Mouse (Mus musculus) urinary bladder, postnatal 4 days (tissue): ENCODE results near the gene Rngtt.
"Not testable (repeated sequence)": the region's sequence is repeated elsewhere in the genome, so short reads cannot be mapped to it uniquely, and the experiment has no call there.

ENCODE experiments used
- DNase-seq, 2 experiments: peaks; one replicate each; pipeline ENCODE4 v3.0.0; 2021 to 2022; ENCODE audit warnings: low spot score in 2 of 2

The Rngtt gene

DNA sequence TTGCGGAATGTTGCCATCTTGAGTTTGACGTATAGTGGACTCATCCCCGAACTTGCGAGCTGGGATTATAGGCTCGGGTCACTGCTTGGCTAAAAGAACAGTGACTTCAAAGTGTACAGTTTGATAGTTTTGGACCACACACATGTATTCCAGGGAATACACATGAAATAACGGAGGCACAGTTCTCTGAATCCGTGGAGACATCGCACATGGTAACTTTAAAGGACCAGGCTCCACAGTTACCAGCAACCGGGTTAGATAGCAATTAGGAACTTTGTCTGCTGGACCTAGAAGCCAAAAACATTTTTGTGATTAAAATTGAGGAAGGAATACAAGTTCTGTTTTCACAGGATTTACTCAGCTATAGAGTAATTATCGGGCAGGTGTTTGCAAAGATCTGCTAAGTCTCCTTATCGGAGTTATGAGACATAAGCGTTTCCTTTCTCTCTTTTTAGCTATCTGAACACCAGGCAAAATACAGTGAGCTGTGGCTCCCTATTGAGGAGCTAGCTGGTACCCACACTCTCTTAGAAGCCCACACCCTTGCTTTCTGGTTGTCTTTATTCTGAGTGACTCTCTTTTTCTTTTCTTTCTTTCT, 828 bp downstream of the Rngtt start:
- DNase-seq: no peak

DNA sequence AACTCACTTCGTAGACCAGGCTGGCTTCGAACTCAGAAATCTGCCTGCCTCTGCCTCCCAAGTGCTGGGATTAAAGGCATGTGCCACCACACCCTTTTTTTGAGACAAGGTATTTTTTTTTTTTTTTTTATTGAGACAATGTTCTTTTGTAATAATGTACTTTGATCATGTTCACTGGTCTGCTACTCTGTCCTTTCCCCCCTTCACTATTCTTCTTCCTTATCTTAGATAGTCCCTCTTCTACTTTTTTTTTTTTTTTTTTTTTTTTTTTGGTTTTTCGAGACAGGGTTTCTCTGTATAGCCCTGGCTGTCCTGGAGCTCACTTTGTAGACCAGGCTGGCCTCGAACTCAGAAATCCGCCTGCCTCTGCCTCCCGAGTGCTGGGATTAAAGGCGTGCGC, 4.0 kb downstream of the Rngtt start:
- not testable (repeated sequence) for DNase-seq

DNA sequence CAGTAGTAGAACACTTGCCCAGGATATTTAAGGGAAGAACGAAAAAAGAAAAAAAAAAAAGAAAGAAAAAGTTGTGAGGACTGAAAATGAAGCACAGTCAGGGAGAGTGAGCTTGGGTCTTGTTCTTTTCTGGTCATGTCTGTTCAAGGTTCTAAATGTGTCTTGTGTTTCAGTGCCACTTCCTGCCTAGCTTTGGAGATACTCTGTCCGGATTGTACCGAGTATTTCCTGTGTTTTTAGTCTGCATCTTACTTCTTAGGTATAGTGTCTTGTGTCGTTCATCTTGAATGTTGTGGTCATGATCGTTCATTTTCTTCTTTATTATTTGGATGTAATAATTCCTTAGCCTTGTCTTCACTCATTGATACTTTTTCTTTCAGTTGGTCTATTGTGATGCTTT, 5.7 kb downstream of the Rngtt start:
- no peak for DNase-seq

DNA sequence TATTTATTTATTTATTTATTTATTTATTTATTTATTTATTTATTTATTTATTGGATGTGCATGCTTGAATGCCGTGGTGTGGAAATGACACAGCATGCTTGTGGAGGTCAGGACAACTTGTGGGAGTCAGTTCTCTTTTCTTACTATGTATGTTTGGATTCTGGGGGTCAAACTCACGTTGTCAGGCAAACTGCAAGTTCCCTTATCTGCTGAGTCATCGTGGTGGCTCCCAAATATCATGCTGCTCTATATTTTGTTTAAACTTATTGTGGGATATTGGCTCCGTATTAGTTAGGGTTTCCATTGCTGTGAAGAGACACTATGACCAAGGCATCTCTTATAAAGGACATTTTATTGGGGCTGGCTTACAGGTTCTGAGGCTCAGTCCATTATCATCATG, 21.0 kb downstream of the Rngtt start:
- no peak for DNase-seq

DNA sequence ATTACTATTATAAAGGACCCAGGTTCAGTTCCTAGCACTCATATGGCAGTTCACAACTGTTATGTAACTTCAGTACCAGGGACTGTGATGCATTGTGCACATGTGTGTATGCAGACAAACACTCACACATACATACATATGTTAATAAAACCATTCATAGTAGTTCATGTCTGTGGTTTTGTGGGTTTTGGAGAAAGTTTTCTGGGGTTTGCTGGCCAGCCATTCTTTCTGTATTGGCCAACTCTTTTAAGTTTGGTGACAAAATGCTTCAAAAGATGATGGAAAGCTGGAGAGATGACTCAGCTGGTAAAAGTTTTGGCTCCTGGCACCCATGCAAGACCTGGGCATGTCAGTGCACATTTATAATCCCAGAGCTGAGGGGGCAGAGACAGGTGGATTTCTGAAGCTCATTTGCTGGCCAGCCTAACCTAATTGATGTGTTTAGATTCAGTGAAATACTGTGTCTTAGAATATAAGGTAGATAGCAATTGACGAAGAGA, 22.9 kb downstream of the Rngtt start:
- no peak for DNase-seq

DNA sequence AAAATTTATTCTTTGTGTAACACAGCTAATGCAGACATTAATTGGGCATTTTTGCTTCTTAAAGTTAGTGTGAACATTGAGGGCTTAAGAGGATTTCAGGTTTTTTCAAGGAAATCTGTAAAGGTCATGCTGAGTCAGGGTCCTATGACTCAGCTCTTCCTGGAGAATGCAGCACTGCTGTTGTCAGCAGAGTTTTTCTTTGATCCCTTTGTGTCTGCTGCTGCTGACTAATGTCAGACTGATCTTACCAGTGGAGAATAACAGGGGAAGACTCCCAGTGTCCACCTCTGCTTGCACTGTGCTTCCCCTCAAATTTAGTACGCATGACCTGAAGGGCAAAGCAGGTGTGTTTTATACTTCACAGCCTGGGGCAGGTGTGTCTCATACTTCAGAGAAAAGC, 27.9 kb downstream of the Rngtt start:
- no peak for DNase-seq

DNA sequence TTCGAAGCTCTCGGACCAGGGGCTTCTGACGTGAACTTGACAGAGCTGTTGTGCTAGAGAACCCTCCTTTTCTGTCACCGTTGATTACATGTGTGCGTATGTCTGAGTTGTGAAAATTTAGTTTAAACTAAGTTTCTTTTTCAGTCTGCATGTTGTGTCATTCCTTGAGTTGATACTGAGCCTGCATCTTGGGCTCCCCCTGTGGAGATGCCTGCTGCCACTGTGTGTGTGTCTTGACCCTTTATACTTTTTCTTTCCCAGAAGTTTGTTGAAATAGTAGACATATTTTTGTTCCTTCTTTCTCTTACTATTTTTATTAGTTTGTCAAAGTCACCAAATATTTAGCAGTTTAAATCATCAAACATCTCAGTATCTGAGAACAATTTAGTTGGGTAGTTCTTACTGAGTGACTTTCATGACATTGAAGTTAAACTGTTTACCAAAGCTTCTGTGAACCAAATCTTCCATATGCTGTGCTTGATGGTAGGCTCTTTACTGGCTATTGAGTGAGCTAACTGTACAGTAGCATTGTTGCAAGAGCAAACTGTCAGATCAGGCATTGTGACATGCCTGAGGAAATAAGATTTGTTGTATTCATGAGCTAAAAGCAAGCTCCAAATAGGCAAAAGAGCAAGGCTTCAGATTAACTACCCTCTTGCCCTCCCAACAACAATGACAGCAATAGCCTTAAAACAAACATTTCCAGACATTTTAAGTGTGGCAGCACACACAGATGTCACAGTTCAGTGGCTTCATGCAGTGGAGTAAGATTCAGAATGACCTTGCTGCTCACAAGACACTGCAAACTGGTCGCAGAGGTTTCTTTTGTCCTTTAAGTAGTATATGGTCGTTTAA, 33.0 kb downstream of the Rngtt start:
- DNase-seq: no peak

DNA sequence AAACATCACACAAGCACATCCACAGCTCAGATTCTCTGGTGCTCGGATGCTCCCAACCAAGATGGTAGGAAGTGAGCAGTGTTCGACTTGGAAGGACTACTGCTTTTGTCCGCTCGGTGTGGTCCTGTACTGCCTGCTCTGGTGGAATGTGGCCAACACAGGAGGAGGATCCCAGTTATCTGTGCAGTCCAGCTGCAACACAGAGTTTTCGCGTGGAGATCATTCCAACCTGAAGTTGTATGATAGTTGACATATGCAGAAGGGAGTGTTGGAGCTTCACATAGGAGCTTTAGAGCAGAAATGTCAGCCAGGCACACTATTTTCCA, 33.6 kb downstream of the Rngtt start:
- DNase-seq: no peak

DNA sequence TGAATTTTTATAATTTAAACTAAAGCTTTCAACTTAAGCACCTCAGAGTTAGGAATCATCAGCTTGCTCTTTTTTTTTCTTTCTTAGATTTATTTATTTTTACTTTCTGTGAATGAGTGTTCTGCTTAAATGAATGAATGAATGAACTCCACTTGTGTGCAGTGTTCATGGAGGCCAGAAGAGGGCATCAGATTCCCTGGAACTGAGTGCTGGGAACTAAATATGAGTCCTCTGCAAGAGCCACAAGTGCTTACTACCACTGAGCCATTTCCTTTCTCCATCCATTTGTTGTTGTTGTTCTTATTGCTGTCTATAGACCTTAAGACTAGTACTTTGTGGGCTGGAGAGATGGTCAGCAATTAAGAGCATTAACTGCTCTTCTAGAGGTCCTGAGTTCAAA, 53.3 kb downstream of the Rngtt start:
- DNase-seq: no peak

DNA sequence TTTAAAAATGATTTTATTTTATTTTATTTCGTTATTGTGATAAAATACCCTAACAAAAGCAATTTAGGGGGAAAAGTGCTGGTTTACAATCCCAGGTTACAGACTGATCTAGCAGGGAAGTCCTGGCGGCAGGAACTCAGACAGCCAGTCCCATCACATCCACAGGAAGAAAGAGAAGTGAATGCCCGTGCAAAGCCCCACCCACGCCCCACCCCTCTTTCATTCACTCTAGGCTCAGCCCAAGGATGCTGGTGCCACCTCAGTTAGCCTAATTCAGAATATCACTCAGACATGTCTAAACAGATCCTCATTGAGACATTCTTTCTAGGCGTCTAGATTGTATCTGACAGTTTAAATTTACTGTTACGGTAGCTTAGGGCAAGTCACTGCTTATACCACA, 64.8 kb downstream of the Rngtt start:
- no peak for DNase-seq

DNA sequence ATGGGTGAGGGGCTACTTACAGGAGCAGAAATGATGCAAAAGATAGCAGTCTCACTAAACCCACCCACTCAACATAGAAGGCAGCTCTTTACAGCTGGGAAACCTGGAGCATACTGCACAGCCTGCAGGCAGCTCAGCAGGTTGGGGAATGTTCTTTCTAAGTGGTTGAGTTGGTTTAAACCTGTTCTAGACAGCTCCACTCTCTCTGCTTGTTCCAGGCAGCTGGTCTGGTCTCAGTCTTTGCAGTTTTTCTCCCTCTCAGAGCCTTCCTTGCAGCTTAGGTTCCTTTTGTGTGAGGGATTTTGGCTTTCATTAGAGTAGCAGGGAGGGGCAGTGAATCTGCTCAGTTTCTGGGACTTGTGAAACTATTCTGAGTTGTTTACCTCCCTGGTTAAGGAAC, 67.5 kb downstream of the Rngtt start:
- DNase-seq: no peak

DNA sequence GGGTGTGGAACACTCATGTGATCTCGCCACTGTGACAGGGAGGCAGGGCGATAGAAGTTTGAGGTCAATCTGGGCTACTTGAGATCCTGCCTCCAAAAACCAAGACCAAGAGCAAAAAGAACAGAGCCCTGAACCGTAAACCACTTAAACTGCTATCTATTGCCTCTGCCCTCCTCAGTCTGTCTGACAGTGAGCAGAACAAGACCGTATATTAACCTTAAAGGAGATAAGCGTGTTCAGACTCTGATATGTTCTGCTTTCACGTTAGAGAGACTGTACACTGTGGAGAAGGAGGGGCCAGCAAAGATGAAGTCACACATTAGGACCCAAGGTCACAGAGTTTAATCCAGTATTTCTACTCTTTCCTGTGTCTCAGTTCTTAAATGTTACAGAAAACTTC, 68.8 kb downstream of the Rngtt start:
- no peak for DNase-seq

DNA sequence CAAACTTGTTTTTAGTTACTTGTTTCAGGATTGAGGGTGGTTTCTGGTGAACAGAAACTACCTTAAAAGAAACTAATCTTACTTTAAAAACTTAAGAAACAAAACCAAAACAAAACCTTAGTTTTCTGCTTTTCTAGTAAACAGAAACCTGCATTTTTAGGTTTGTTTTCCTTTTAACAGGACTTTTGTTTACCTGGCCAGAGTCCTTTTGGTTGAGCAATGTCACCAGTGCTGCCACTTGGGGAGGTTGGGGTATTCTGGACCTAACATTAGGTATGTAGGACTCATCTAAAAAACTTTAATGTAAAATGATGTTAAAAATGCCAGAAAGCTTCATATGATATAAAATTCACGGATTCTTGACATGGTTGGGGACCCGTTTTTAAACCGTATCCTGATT, 78.8 kb downstream of the Rngtt start:
- DNase-seq: no peak

DNA sequence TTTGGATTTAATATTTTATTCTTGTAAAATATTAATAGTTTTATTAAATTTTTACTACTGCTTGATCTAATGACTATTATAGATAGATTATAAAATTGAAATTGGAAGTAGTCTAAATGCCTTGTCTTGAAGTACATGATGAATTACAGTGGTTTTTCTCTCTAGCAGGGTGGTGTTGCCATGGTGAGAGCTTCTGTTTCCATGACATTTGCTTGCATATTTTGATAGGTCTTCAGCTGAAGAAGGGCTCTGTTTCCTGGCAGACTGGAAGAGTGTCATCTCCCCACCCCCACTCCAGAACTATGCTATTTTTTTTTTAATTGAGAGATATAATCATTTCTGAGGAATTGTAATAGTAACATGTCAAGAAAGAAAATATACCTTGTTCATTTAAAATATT, 80.5 kb downstream of the Rngtt start:
- DNase-seq: no peak

DNA sequence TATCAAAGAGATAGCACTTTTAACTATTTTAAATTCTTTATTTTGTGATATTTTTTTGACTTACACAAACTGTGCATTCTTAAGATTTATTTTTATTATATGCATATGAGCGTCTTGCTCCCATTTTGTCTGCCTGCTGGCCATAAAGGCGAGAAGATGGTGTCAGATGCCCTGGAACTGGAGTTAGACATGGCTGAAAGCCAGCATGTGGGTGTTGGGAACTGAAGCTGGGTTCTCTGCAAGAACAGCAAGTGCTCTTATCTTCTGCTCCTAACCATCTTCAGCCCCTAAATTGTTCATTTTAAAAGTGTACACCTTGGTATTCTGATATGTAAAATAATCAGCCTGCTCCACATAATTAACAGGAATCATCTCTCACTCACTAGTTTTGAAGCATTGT, 83.3 kb downstream of the Rngtt start:
- DNase-seq: no peak

DNA sequence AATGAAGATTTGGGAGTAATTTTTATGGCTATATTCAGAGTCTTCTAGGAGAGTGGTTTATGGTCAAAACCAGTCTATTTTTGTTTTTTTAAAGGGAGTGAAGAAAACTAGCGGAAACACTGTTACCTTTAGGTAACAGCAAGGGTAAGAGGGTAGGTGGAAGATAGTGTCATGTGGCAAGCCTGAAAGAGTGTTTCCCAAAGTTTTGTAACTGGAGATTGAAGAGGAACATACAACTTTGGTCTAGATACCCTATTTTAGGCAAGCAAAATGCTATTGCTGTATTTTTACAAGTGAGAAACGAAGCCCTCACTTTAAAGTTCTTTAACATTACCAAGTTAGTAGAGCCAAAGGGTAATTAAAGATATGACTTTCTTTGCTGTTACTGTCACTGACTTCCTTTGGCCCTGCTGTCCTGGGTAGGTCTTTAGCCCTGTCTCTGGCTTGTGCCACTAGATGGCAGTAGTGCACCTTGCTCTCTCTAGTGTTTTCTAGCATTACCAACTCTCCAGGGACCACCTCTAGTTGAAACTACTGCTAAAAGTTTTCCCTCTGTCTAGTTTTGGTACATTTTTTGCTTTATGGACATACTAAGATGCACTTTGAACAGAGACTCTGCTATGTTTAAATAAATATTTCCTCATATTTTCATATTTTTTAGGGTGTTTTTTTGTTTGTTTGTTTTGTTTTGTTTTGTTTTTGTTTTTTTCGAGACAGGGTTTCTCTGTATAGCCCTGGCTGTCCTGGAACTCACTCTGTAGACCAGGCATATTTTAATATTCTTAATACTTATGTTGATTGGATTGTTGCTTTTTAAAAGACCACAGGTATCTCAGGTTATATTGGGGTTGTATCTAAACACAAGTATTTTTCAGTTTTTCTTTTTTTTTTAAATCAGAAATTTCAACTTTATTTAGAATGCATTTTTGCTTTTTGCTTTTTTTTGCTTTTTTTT, 86.4 kb downstream of the Rngtt start:
- DNase-seq: peak; percentile 56 to 79

DNA sequence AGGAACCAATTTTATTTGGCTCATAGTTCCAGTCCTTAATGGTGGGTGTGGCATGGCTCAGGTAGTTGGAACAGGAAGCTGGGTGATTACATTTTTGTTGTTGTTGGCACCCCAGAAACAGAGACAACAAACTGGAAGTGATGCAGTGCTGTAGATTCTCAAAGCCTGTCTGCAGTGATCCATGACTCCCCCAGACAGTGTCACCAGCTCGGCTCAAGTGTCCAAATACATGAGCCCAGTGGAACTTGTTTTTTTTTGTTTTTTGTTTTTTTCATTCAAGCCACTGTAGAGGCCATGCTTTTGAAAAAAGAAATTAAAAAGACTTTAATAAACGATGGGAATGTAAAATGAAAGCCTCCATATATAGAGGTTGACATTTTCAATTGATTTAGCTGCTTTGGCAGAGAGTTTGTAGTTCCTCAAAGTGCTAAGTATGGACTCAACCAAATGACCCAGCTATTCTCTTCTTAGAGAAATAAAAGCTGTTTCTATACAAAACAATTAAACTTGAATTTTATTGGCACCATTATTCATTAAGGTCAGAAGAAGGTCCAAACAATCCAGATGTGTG, 95.7 kb downstream of the Rngtt start:
- no peak for DNase-seq

DNA sequence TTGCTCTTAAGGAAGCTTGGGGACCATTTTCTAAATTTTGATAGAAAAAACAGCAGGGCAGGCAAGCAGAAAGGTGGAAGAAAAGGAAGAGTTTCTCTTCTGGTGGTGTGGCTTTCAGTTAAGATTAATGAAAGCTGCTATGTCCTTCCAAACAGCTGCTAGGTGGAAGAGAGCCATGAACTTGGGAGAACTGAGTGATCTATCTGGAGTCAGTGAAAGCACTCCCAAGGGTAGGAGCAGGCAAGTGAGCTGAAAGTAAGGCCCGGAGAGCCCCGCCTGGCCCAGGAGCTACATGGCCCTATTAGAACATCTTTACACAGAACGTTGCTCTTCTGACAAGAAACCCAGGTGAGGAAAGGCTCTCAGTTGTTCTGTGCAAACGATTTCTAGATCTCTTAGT, 103.7 kb downstream of the Rngtt start:
- peak in 1 of 2 experiments; percentile 20 for DNase-seq

DNA sequence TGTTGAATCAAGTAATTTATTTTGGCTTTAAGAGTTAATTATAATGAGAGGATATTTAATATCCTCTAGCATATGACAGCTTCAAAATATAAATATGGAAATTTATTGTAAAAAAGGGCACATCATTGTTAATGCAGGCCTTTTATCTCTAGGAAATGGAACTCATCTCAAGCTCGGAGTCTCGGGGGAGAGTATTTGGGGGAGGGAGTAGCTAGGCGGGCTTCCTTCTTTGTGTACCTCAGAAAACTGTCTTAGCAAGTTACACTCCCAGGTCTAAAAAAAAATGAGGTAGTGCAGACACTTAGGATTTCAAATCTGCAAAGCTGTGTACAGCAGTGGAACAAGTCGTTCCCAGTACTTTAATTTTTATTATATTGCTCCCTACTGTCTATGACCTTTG, 104.7 kb downstream of the Rngtt start:
- DNase-seq: no peak

DNA sequence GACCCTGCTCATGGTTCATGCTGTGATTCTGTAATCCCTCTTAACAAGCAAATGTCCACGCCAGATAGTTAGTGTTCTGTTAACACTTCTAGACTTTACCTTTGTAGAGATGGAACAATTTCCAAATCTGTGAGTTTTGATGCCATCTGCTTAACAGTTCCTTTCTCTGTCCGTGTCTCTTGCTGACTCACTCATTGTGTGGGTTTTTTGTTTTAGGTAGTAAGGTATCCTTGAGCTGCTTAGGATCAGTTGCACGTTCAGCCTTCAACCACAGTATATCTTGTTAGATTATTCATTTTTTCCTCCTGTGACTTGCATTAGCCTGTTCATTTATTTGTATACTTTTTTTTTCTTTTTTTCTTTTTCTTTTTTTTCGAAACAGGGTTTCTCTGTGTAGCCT, 107.3 kb downstream of the Rngtt start:
- no peak for DNase-seq

DNA sequence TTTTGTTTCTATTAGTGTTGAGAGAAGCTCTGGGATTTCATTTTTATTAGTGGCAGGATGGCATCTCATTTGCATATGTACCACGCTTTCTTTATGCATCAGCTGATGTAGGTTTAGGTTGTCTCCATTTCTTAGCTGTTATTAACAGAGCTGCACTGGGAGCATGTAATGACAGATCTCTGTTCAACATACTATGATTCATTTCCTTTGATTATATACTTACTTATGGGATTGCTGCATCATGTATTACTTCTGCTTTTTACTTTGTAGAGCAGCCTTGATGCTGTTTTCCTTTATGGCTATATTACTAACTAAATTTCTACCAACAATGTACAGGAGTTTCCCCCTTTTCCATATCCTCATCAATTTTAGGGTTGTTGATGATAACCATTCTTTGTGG, 109.5 kb downstream of the Rngtt start:
- DNase-seq: no peak

DNA sequence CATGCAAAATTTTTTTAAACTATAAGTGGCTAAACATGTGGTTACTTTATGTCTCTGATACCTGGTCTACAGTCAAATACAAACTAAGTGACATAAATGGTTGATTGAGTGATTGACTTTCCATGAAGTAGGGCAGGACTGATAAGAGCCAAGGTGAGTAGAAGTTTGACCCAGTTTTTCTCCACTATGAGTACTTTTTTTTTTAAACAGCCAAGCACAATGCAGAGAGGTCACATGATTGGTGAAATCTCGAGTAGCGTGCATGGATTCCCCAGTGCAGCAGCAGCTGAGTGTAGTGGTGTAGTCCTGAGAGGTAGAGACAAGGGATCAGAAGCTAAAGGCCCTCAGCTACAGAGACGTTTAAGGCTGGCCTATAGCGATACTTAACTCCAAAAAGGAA, 118.7 kb downstream of the Rngtt start:
- DNase-seq: no peak
